In genomic region chr17:84145826-84146287, GRCm38 (mm10) we compare ENCODE assay signal across 8 mouse cellular contexts. TPM values are rescaled to one million over a fixed set of nuclear protein-coding genes. Genes with fewer than 3 reads are reported as not detected.
DNase-seq lines count a peak whose midpoint lies in the region; ATAC-seq and TF ChIP-seq lines count a peak whose summit lies in the region.

No protein-coding gene starts in this region.

- H3K4me1 ChIP-seq in hindbrain, embryonic 16.5 days (ENCODE audit: control insufficient read depth, insufficient read depth, low read depth, low read length): peaks cover 5% of the 10 kb centered on the region; the same call in 1 of the 2 replicates
- H3K4me1 ChIP-seq in hindbrain, postnatal 0 days (ENCODE audit: insufficient read depth, low read length): 0 out of 2 replicates have a peak, but pooled peaks cover 14% of the 10 kb centered on the region
- peaks cover 58% of the 10 kb centered on the region for H3K4me1 ChIP-seq in brown adipose tissue, adult 24 weeks (ENCODE audit: control insufficient read depth, insufficient read depth, insufficient read length, low read length)
- H3K4me1 ChIP-seq in liver, postnatal 0 days (ENCODE audit: insufficient read depth): peaks cover 83% of the 10 kb centered on the region

- H3K27ac ChIP-seq in hindbrain, embryonic 16.5 days (ENCODE audit: low read depth, low read length): no peak overlapping the region
- H3K27ac ChIP-seq in hindbrain, postnatal 0 days: no peak overlapping the region
- H3K27ac ChIP-seq in brown adipose tissue, adult 24 weeks (replicated peaks; ENCODE audit: low read depth, low read length): peak overlapping the region; percentile 69
- H3K27ac ChIP-seq in liver, postnatal 0 days (ENCODE audit: low read depth): peak overlapping the region; percentile 81

- no peaks in the 10 kb centered on the region for H3K36me3 ChIP-seq in hindbrain, embryonic 16.5 days (ENCODE audit: control insufficient read depth, insufficient read depth, low read length)
- H3K36me3 ChIP-seq in hindbrain, postnatal 0 days (ENCODE audit: insufficient read depth, low read length): no peaks in the 10 kb centered on the region
- H3K36me3 ChIP-seq in liver, postnatal 0 days (replicated peaks; ENCODE audit: insufficient read depth, low read length): no peaks in the 10 kb centered on the region

- H3K9ac ChIP-seq in hindbrain, embryonic 16.5 days (ENCODE audit: low read depth, low read length): 0 out of 2 replicates have a peak overlapping the region, but pooled peaks have one; percentile 2
- H3K9ac ChIP-seq in hindbrain, postnatal 0 days (replicated peaks; ENCODE audit: low read length): no peak overlapping the region
- peak overlapping the region; percentile 47 for H3K9ac ChIP-seq in liver, postnatal 0 days (replicated peaks)

- TF ChIP-seq CTCF in hindbrain, postnatal 0 days (IDR thresholded peaks at IDR 0.05; ENCODE audit: low read depth): no peak
- TF ChIP-seq CTCF in liver, postnatal 0 days (IDR thresholded peaks at IDR 0.05; ENCODE audit: low read depth): peak; percentile 22; the same call in 1 of the 2 replicates

- no peak overlapping the region for H3K4me3 ChIP-seq in hindbrain, embryonic 16.5 days (ENCODE audit: low read length)
- H3K4me3 ChIP-seq in hindbrain, postnatal 0 days (ENCODE audit: low read length): no peak overlapping the region
- no peak overlapping the region for H3K4me3 ChIP-seq in brown adipose tissue, adult 24 weeks (ENCODE audit: insufficient read depth, low read depth, low read length)
- no peak overlapping the region for H3K4me3 ChIP-seq in liver, postnatal 0 days (ENCODE audit: low read depth, low read length)

- DNase-seq in hindbrain, postnatal 0 days (ENCODE audit: low spot score): no peak
- peak; percentile 56 for DNase-seq in liver, postnatal 0 days
- DNase-seq in spleen, postnatal 4 days (ENCODE audit: low spot score in 2 of 2): peak; percentile 66 to 86
- DNase-seq in layer of hippocampus, adult 18-20 months (ENCODE audit: low spot score in 2 of 2): no peak
- no peak for DNase-seq in cerebellum, adult 11-12 months

- WGBS in hindbrain, embryonic 16.5 days: 16% methylated on average over 10 of the region's 10 CpGs
- 31% methylated on average over 10 of the region's 10 CpGs for WGBS in hindbrain, postnatal 0 days
- WGBS in liver, postnatal 0 days (ENCODE audit: insufficient replicate concordance): 11% methylated on average over 10 of the region's 10 CpGs

- H3K4me2 ChIP-seq in hindbrain, embryonic 16.5 days (ENCODE audit: low read length): no peak overlapping the region
- no peak overlapping the region for H3K4me2 ChIP-seq in hindbrain, postnatal 0 days (ENCODE audit: low read depth, low read length)
- peak overlapping the region; percentile 44 for H3K4me2 ChIP-seq in liver, postnatal 0 days (ENCODE audit: low read depth, low read length)

- no peaks in the 10 kb centered on the region for H3K27me3 ChIP-seq in hindbrain, embryonic 16.5 days (replicated peaks; ENCODE audit: control insufficient read depth, insufficient read depth, low read length)
- H3K27me3 ChIP-seq in hindbrain, postnatal 0 days (ENCODE audit: insufficient read depth, low read length): no peaks in the 10 kb centered on the region
- no peaks in the 10 kb centered on the region for H3K27me3 ChIP-seq in liver, postnatal 0 days (ENCODE audit: insufficient read depth, low read length)

- ATAC-seq in hindbrain, embryonic 16.5 days: no peak
- no peak for ATAC-seq in hindbrain, postnatal 0 days
- peak; percentile 89 for ATAC-seq in inflammation-experienced regulatory T-cells, adult 6 months
- ATAC-seq in liver, postnatal 0 days: peak; percentile 13; the same call in 1 of the 2 replicates

- no peaks in the 10 kb centered on the region for H3K9me3 ChIP-seq in hindbrain, embryonic 16.5 days (ENCODE audit: control insufficient read depth, low read length)
- H3K9me3 ChIP-seq in hindbrain, postnatal 0 days (ENCODE audit: low read length): no peaks in the 10 kb centered on the region
- H3K9me3 ChIP-seq in liver, postnatal 0 days (ENCODE audit: low read length): no peaks in the 10 kb centered on the region

- no peak; the same call in 1 of the 2 replicates for TF ChIP-seq EP300 in liver, postnatal 0 days (IDR thresholded peaks at IDR 0.05; ENCODE audit: low read depth)

RNA-seq across cellular contexts. Expression of gene Zfp36l2, which starts 41.9 kb away (rescaled TPM):
- polyA plus RNA-seq in hindbrain, embryonic 16.5 days (2015; fragmentation: Nextera tagmentation; extraction: Ambion mirVana): 3.9 and 4.2 TPM in 2 replicates
- 13.3 and 16.7 TPM in 2 replicates for total RNA-seq in hindbrain, postnatal 0 days (2014; rRNA removed)
- 5.4 and 5.5 TPM in 2 replicates for polyA plus RNA-seq in hindbrain, postnatal 0 days (2015; fragmentation: Nextera tagmentation; extraction: Ambion mirVana)
- polyA plus RNA-seq in brown adipose tissue, adult 24 weeks (2012; ENCODE audit: insufficient read depth, insufficient read length, missing spikeins): 90.6 and 103 TPM in 2 replicates
- polyA plus RNA-seq in inflammation-experienced regulatory T-cells, adult 6 months (2017; shearing (Covaris generic)): 10 to 100 TPM; 30.4 to 54.7 (median 42.3) TPM
- polyA plus RNA-seq in liver, postnatal 0 days (2015; fragmentation: Nextera tagmentation; extraction: Ambion mirVana): 7.6 and 7.7 TPM in 2 replicates
- 10 to 100 TPM; 22.0 to 32.5 TPM for total RNA-seq in layer of hippocampus, adult 18-20 months (2021)

Comparison
In these comparisons a context has a peak if more than half of its experiments do, and no peak if none do; other contexts are left out.
1. ATAC-seq: peak in inflammation-experienced regulatory T-cells, adult 6 months (single experiment) and liver, postnatal 0 days (single experiment); none in hindbrain, embryonic 16.5 days (single experiment) and hindbrain, postnatal 0 days (single experiment).
2. H3K27ac ChIP-seq: peak in brown adipose tissue, adult 24 weeks (single experiment) and liver, postnatal 0 days (single experiment); none in hindbrain, embryonic 16.5 days (single experiment) and hindbrain, postnatal 0 days (single experiment).
3. DNase-seq: peak in liver, postnatal 0 days (single experiment) and spleen, postnatal 4 days (2 of 2); none in hindbrain, postnatal 0 days (single experiment), layer of hippocampus, adult 18-20 months (0 of 2) and cerebellum, adult 11-12 months (single experiment).